Mouse (Mus musculus) spleen, adult 2 months (tissue): Measurements from ENCODE around the gene Ifna6. TPM values are rescaled to one million over a fixed set of nuclear protein-coding genes. Genes with fewer than 3 reads are reported as not detected.
"Not testable (repeated sequence)": the region's sequence is repeated elsewhere in the genome, so short reads cannot be mapped to it uniquely, and the experiment has no call there.

Source experiments
- DNase-seq, 2 experiments: peaks; one replicate each; pipeline versions ENCODE4 v3.0.0 to v3.0.0-alpha.2; 2012 to 2021; ENCODE audit warnings: low spot score in 2 of 2, low read depth in 1 of 2
- H3K27ac ChIP-seq: fragments of 200-500 bp; 2 replicates; pipeline ENCODE4 v1.5.1; 2012; ENCODE audit warnings: low read length, inconsistent platforms; ENCODE audit not compliant: insufficient read depth
- H3K27me3 ChIP-seq: fragments of 200-500 bp; 2 replicates; pipeline ENCODE4 v1.6.1; 2012; ENCODE audit warnings: mild to moderate bottlenecking, moderate library complexity, low read length, inconsistent platforms; ENCODE audit not compliant: control insufficient read depth, insufficient read depth
- H3K36me3 ChIP-seq: fragments of 200-500 bp; 2 replicates; pipeline ENCODE4 v1.6.1; 2012; ENCODE audit warnings: mild to moderate bottlenecking, low read length, inconsistent platforms; ENCODE audit not compliant: control insufficient read depth, insufficient read depth
- H3K4me1 ChIP-seq: fragments of 200-500 bp; 2 replicates; pipeline ENCODE4 v1.6.1; 2011; ENCODE audit warnings: inconsistent platforms; ENCODE audit not compliant: control insufficient read depth, insufficient read depth, insufficient read length
- H3K4me3 ChIP-seq: fragments of 200-500 bp; 2 replicates; pipeline ENCODE4 v1.5.1; 2011; ENCODE audit warnings: mild to moderate bottlenecking, inconsistent platforms; ENCODE audit not compliant: insufficient read depth, insufficient read length; ENCODE audit errors: extremely low read depth
- CTCF ChIP-seq: fragments of 200-500 bp; IDR thresholded peaks from 2 replicates; pipeline ENCODE4 v1.5.1; 2011; ENCODE audit warnings: mild to moderate bottlenecking, inconsistent platforms; ENCODE audit not compliant: insufficient read depth, insufficient read length, insufficient replicate concordance; ENCODE audit errors: extremely low read depth
- POLR2A ChIP-seq: fragments of 200-500 bp; IDR thresholded peaks from 2 replicates; pipeline ENCODE4 v1.6.1; 2011; ENCODE audit warnings: low read depth, low read length, inconsistent platforms
- WGBS: fragments of 180-500 bp; shearing (Covaris S2); methylation state at CpG from one replicate; pipeline ENCODE4 v1.1.7; 2018; 5-methylcytosine and 5-hydroxymethylcytosine counted together
- polyA plus RNA-seq: library from polyadenylated mRNA; depleted of rRNA; stranded (reverse); fragments of >200 nt; gene quantifications from 2 replicates; pipeline ENCODE4 v1.2.3, GENCODE M21; 2012

Ifna6 gene
- polyA plus RNA-seq, 1 experiment: not detected

DNA sequence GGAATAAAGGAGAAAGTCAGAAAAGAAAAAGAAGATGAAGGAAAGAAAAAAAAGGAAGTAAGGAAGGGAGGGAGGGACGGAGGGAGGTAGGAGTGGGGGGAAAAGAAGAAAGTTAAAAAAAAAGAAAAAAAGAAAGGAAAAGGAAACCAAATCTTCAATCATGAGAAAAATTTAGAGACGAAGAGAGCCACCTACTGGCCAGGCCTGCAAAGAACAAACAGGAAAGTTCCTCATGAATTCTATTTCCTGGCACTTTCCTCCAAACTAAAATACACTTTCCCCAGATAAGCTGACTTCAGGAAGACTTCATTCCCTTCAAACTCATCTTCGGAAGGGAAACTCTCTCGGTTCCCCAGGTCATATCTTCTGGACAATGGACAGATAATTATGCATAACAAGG is 3.3 kb downstream of the Ifna6 start:
- no peak overlapping the region for H3K4me3 ChIP-seq
- H3K27ac ChIP-seq: no peak overlapping the region
- H3K27me3 ChIP-seq: no peaks in the 10 kb centered on the region
- DNase-seq: peak in 1 of 2 experiments; percentile 40
- no peak for TF ChIP-seq POLR2A
- TF ChIP-seq CTCF: no peak
- 30% methylated on average over 4 of the region's 4 CpGs for WGBS
- H3K36me3 ChIP-seq: no peaks in the 10 kb centered on the region
- H3K4me1 ChIP-seq: no peaks in the 10 kb centered on the region

DNA sequence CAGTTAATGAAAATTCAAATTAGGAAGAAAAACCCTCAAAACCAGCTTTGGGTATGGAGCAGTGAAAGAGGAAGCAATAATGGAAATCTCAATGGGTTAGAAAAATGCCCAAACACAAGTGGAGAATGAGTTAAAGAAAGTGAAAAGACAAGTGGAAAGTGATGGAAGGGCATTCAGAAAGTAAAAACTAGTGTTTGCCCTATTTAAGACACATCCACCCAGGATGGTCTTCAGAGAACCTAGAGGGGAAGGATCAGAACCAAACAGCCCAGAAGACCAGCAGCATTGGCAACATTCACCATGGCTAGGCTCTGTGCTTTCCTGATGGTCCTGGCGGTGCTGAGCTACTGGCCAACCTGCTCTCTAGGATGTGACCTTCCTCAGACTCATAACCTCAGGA is 8.0 kb downstream of the Ifna6 start, which contains the start of gene Ifna5:
TSS of gene Ifna5 (plus strand) at position 301 of the 400 bp plus-strand sequence.
- H3K27me3 ChIP-seq, H3K4me3 ChIP-seq, DNase-seq, H3K36me3 ChIP-seq, H3K27ac ChIP-seq, H3K4me1 ChIP-seq: not testable (repeated sequence)
- WGBS: 95% methylated on average over 1 of the region's 1 CpGs

DNA sequence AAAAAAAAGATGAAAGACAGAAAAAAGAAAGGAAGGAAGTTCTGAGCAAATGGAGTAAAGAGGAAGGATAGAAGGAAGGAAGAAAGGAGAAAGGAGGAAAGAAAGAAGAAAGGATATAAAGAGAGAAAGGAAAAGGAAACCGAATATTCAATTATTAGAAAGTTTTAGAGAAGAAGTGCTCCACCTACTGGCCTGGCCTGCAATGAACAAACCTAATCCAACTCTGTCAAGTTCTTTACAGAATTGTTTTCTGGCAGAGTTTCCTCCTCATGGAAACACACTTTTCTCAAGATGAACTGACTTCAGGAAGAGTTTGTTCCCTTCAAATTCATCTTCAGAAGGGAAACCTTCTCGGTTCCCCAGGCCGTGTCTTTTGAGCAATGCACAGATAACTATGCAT is 11.6 kb downstream of the Ifna6 start:
- Histone ChIP-seq H3K27ac (no peak overlapping the region), H3K27me3 (no peaks in the 10 kb centered on the region), H3K4me3 (no peak overlapping the region), H3K4me1 (no peaks in the 10 kb centered on the region; the same call in 1 of the 2 replicates), H3K36me3 (no peaks in the 10 kb centered on the region)
- no peak for DNase-seq
- WGBS: 37% methylated on average over 3 of the region's 3 CpGs
- TF ChIP-seq CTCF (no peak), POLR2A (no peak)

DNA sequence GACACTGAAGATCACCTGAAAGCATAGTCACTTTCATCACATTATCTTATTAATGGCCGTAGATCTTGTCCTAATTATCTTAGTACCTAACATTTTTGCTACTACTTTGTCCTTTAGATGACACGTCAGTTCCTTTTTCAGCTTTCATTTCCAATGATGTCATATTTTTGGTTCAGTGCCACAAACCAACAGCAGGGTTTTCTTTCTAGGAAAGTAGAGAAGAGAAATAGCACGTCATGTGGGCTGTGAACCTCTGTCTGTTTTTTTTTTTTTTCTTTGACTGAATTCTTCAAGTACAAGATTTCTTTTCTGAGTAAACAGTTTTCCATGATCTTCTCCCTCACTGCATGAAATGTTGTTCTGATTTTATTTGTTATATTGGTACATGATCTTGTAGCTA is 12.8 kb downstream of the Ifna6 start:
- H3K4me3 ChIP-seq: no peak overlapping the region; the same call in 1 of the 2 replicates
- H3K36me3 ChIP-seq: no peaks in the 10 kb centered on the region
- no peak for DNase-seq
- 38% methylated on average over 3 of the region's 3 CpGs for WGBS
- no peak overlapping the region for H3K27ac ChIP-seq
- no peaks in the 10 kb centered on the region for H3K27me3 ChIP-seq
- no peaks in the 10 kb centered on the region; the same call in 1 of the 2 replicates for H3K4me1 ChIP-seq
- TF ChIP-seq POLR2A (no peak), CTCF (no peak)

DNA sequence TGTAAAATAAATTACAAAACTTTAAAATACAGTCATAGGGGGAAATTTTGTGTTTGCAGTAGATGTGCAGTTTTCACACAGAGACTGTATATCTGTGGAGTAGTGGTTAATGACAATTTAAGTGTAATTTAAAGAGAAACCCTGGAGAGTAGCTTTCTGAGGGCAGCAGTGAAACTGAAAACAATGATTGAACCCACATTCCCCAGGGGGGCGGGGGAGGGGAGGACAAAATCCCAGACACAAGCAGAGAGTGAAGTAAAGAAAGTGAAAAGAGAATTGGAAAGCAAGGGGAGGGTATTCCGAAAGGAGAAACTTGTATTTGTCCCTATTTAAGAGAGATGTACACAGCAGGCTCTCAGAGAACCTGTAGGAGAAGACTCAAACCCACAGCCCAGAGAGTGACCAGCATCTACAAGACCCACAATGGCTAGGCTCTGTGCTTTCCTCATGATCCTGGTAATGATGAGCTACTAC is 14.3 kb downstream of the Ifna6 start, which contains the start of gene Ifna4:
TSS of gene Ifna4 (plus strand) at position 424 of the 474 bp plus-strand sequence.
- no peak for TF ChIP-seq POLR2A
- no peak for TF ChIP-seq CTCF
- Histone ChIP-seq H3K4me3 (no peak within 1 kb of the TSS), H3K36me3 (no peaks in the 10 kb centered on the region), H3K27ac (no peak within 1 kb of the TSS), H3K4me1 (no peaks in the 10 kb centered on the region; the same call in 1 of the 2 replicates), H3K27me3 (no peaks in the 10 kb centered on the region)
- WGBS: 78% methylated on average over 2 of the region's 2 CpGs
- no peak for DNase-seq

- TF ChIP-seq POLR2A (no peak), CTCF (no peak)
- WGBS: 28% methylated on average over 2 of the region's 2 CpGs
- Histone ChIP-seq H3K27me3 (no peaks in the 10 kb centered on the region), H3K4me1 (no peaks in the 10 kb centered on the region; the same call in 1 of the 2 replicates), H3K27ac (no peak overlapping the region), H3K4me3 (no peak overlapping the region), H3K36me3 (no peaks in the 10 kb centered on the region)
- no peak for DNase-seq
Observed at GRCm38 (mm10) chr4:88845334-88845733, 18.1 kb downstream of the Ifna6 start.

- no peak for DNase-seq
- no peaks in the 10 kb centered on the region for H3K36me3 ChIP-seq
- H3K4me3 ChIP-seq: no peak within 1 kb of the TSS
- H3K4me1 ChIP-seq: no peaks in the 10 kb centered on the region
- no peaks in the 10 kb centered on the region for H3K27me3 ChIP-seq
- WGBS: 18% methylated on average over 1 of the region's 1 CpGs
- H3K27ac ChIP-seq: no peak within 1 kb of the TSS
- TF ChIP-seq POLR2A (no peak), CTCF (no peak)
Observed at GRCm38 (mm10) chr4:88849698-88850097, 22.5 kb downstream of the Ifna6 start, which contains the start of gene Ifna1. Gene Ifna1, plus strand, starts transcription at chr4:88850087.
